Mouse (Mus musculus) stomach, embryonic 16.5 days (tissue): ENCODE results near the gene 8030474K03Rik. TPM values are rescaled to one million over a fixed set of nuclear protein-coding genes. Genes with fewer than 3 reads are reported as not detected.
"Not testable (repeated sequence)": the region's sequence is repeated elsewhere in the genome, so short reads cannot be mapped to it uniquely, and the experiment has no call there.

Experiments
- ATAC-seq: fragments of 200-750 bp; cut with Nextera tagmentation; 2 replicates; pipeline ENCODE4 v1.8.0; 2017; ENCODE audit warnings: moderate number of reproducible peaks, moderate TSS enrichment; ENCODE audit not compliant: insufficient read depth, low FRiP score
- H3K27ac ChIP-seq: fragments of 300-500 bp; sonication (generic); 2 replicates; pipeline ENCODE4 v1.5.1; 2014; ENCODE audit warnings: low read length
- H3K27me3 ChIP-seq: fragments of 300-500 bp; sonication (generic); 2 replicates; pipeline ENCODE4 v1.6.1; 2014; ENCODE audit warnings: low read length, control low read depth, mixed read lengths; ENCODE audit not compliant: control insufficient read depth, insufficient read depth
- H3K36me3 ChIP-seq: fragments of 300-500 bp; sonication (generic); 2 replicates; pipeline ENCODE4 v1.6.1; 2014; ENCODE audit warnings: low read length; ENCODE audit not compliant: control insufficient read depth, insufficient read depth
- H3K4me1 ChIP-seq: fragments of 300-500 bp; sonication (generic); 2 replicates; pipeline ENCODE4 v1.6.1; 2014; ENCODE audit warnings: low read length, control low read depth, mixed read lengths; ENCODE audit not compliant: control insufficient read depth, insufficient read depth
- H3K4me2 ChIP-seq: fragments of 300-500 bp; sonication (generic); 2 replicates; pipeline ENCODE4 v1.6.1; 2014; ENCODE audit warnings: low read depth, low read length, mixed read lengths
- H3K4me3 ChIP-seq: fragments of 300-500 bp; sonication (generic); replicated peaks from 2 replicates; pipeline ENCODE4 v1.5.1; 2014; ENCODE audit warnings: mild to moderate bottlenecking, low read length
- H3K9ac ChIP-seq: fragments of 300-500 bp; sonication (generic); 2 replicates; pipeline ENCODE4 v1.6.1; 2014; ENCODE audit warnings: low read length
- H3K9me3 ChIP-seq: fragments of 300-500 bp; sonication (generic); replicated peaks from 2 replicates; pipeline ENCODE4 v1.6.1; 2016; ENCODE audit warnings: low read length, control low read depth; ENCODE audit not compliant: control insufficient read depth
- WGBS: fragments of 180-500 bp; shearing (Covaris S2); extraction: QIAGEN DNeasy Blood & Tissue Kit; methylation state at CpG from one replicate; pipeline ENCODE4 v1.1.7; 2014; 5-methylcytosine and 5-hydroxymethylcytosine counted together
- polyA plus RNA-seq: library from polyadenylated mRNA; unstranded; fragments of >200 nt; fragmentation: Nextera tagmentation; extraction: Ambion mirVana; gene quantifications from 2 replicates; pipeline ENCODE4 v1.2.1, GENCODE M21; 2015

Gene 8030474K03Rik
- polyA plus RNA-seq, 1 experiment from 2014 or later = 0.18 TPM

- Histone ChIP-seq H3K36me3 (no peaks in the 10 kb centered on the region), H3K4me1 (no peaks in the 10 kb centered on the region), H3K27me3 (peaks cover 2% of the 10 kb centered on the region; the same call in 1 of the 2 replicates), H3K9ac (no peak overlapping the region), H3K27ac (no peak overlapping the region), H3K4me3 (no peak overlapping the region), H3K9me3 (no peaks in the 10 kb centered on the region; the same call in 1 of the 2 replicates), H3K4me2 (no peak overlapping the region)
- WGBS = 34% methylated on average over 4 of the region's 4 CpGs
- ATAC-seq = no peak
Measured at GRCm38 (mm10) chrX:101791551-101791950, 2.9 kb upstream of the 8030474K03Rik start.

- whole genome bisulfite sequencing = 23% methylated on average over 2 of the region's 2 CpGs
- peaks cover 5% of the 10 kb centered on the region for H3K27me3 ChIP-seq
- no peak overlapping the region for H3K4me2 ChIP-seq
- H3K27ac ChIP-seq = no peak overlapping the region
- H3K4me3 ChIP-seq = no peak overlapping the region
- ATAC-seq = no peak
- no peaks in the 10 kb centered on the region for H3K9me3 ChIP-seq
- no peaks in the 10 kb centered on the region for H3K36me3 ChIP-seq
- no peak overlapping the region for H3K9ac ChIP-seq
- no peaks in the 10 kb centered on the region for H3K4me1 ChIP-seq
Measured at GRCm38 (mm10) chrX:101805512-101805911, 11.1 kb downstream of the 8030474K03Rik start.

- H3K27ac ChIP-seq = no peak overlapping the region
- H3K4me2 ChIP-seq = no peak overlapping the region
- WGBS = 54% methylated on average over 3 of the region's 3 CpGs
- ATAC-seq = no peak
- peaks cover 2% of the 10 kb centered on the region; the same call in 1 of the 2 replicates for H3K27me3 ChIP-seq
- no peak overlapping the region for H3K9ac ChIP-seq
- no peaks in the 10 kb centered on the region for H3K36me3 ChIP-seq
- H3K4me1 ChIP-seq = no peaks in the 10 kb centered on the region
- no peaks in the 10 kb centered on the region for H3K9me3 ChIP-seq
- no peak overlapping the region for H3K4me3 ChIP-seq
Measured at GRCm38 (mm10) chrX:101811750-101812149, 17.3 kb downstream of the 8030474K03Rik start.

- Histone ChIP-seq H3K9me3 (no peaks in the 10 kb centered on the region), H3K36me3 (no peaks in the 10 kb centered on the region), H3K4me2 (no peak overlapping the region), H3K4me1 (no peaks in the 10 kb centered on the region), H3K9ac (no peak overlapping the region), H3K27me3 (peaks cover 4% of the 10 kb centered on the region; the same call in 1 of the 2 replicates), H3K4me3 (no peak overlapping the region), H3K27ac (no peak overlapping the region)
- WGBS = 50% methylated on average over 1 of the region's 1 CpGs
- ATAC-seq = no peak
Measured at GRCm38 (mm10) chrX:101819163-101819562, 24.7 kb downstream of the 8030474K03Rik start.

- not testable (repeated sequence) for H3K36me3 ChIP-seq, H3K9ac ChIP-seq, H3K4me3 ChIP-seq, ATAC-seq, H3K27ac ChIP-seq, H3K4me1 ChIP-seq, H3K4me2 ChIP-seq, H3K27me3 ChIP-seq, H3K9me3 ChIP-seq
Measured at GRCm38 (mm10) chrX:101819980-101820379, 25.5 kb downstream of the 8030474K03Rik start.

- peak; percentile 59; the same call in 1 of the 2 replicates for ATAC-seq
- Histone ChIP-seq H3K27me3 (peaks cover 44% of the 10 kb centered on the region; the same call in 1 of the 2 replicates), H3K4me3 (no peak overlapping the region)
Measured at GRCm38 (mm10) chrX:101847191-101847795, 52.8 kb downstream of the 8030474K03Rik start.

More at GRCm38 (mm10) chrX:101847191-101847795, 52.8 kb downstream of the 8030474K03Rik start:
- Histone ChIP-seq H3K27ac (no peak overlapping the region), H3K4me2 (no peak overlapping the region), H3K4me1 (no peaks in the 10 kb centered on the region), H3K9me3 (0 out of 2 replicates have a peak, but pooled peaks cover 4% of the 10 kb centered on the region), H3K36me3 (no peaks in the 10 kb centered on the region), H3K9ac (no peak overlapping the region)
- 51% methylated on average over 5 of the region's 5 CpGs for WGBS

Other genes with a start within 250 kb of the 8030474K03Rik start
- gene Ogt, start 154.6 kb upstream of the 8030474K03Rik start, polyA plus RNA-seq = 144 and 149 TPM in 2 replicates
- gene Cxcr3, start 60.4 kb upstream of the 8030474K03Rik start, polyA plus RNA-seq = 0.47 and 0.52 TPM in 2 replicates
- not detected in 2 replicates for gene Gm4779, start 233 bp upstream of the 8030474K03Rik start, polyA plus RNA-seq
- 10.1 and 10.5 TPM in 2 replicates for gene Nhsl2, start 54.7 kb downstream of the 8030474K03Rik start, polyA plus RNA-seq